In the genomic region with DNA sequence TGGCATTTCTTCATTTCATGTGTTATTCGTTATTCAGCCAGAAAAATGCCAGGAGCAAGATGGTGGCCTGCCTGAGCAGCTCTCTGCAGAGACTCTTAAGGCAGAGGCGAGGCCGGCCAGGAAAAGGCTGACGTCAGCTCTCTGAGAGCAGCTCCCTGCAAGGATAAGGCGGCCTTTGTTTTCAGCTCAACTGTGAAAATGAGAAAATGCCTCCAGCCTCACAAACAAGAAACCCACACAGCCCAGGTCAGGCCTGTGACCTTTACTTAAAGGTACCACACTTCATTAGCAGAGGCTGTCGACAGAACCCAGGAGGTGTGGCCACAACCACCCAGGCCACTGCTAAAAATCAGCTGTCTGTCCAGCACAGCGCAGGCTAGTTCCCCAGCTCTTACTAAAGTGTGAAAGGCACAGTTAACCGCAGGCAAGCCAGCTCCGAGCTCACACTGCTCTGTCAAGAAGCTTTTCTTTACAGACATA, we compare ENCODE assay signal across 9 mouse cellular contexts.
DNase-seq lines count a peak whose midpoint lies in the region; ATAC-seq lines count a peak whose summit lies in the region.
"Had no signal": no experiment of that assay in that cellular context is flagged by ENCODE, and none has a peak within 500 bp of the region (broad histone marks: within the 10 kb centered on the region; RNA-seq: fewer than 3 reads in every experiment).

No protein-coding gene starts in this region.

- H3K4me1 ChIP-seq in intestine, embryonic 16.5 days (ENCODE audit: control insufficient read depth, insufficient read depth, low read length) = peaks cover 62% of the 10 kb centered on the region

- intact Hi-C loops in left cerebral cortex, postnatal 25 days (cut with DNase I) = loop anchor here (1.0 kb wide), 1 partner anchor 8 kb away; no protein-coding TSS in a partner anchor

- peak overlapping the region; percentile 78 for H3K27ac ChIP-seq in intestine, embryonic 16.5 days (ENCODE audit: low read length)

- H3K9me3 ChIP-seq in intestine, embryonic 16.5 days (ENCODE audit: control insufficient read depth, low read length) = no peaks in the 10 kb centered on the region

- ATAC-seq in intestine, embryonic 16.5 days = peak; percentile 80
- ATAC-seq in megakaryocyte progenitor cell, adult 5-6 weeks (replicated peaks; ENCODE audit: poor library complexity) = peak; percentile 30

- WGBS in intestine, embryonic 16.5 days = 10% methylated on average over 9 of the region's 9 CpGs

- no peak overlapping the region for H3K4me3 ChIP-seq in intestine, embryonic 16.5 days (ENCODE audit: low read length)

- peak overlapping the region; percentile 56 for H3K9ac ChIP-seq in intestine, embryonic 16.5 days (ENCODE audit: low read depth, low read length)

- peak overlapping the region; percentile 24; the same call in 1 of the 2 replicates for H3K4me2 ChIP-seq in intestine, embryonic 16.5 days (ENCODE audit: low read depth, low read length)

- peaks cover 1% of the 10 kb centered on the region; the same call in 1 of the 2 replicates for H3K36me3 ChIP-seq in intestine, embryonic 16.5 days (ENCODE audit: control insufficient read depth, insufficient read depth, low read length)

- DNase-seq in cerebellum, postnatal 25 days = peak; percentile 45 to 57
- no peak for DNase-seq in cerebellum, adult 11 months
- DNase-seq in embryo, embryonic 9.5 days (ENCODE audit: extremely low spot score) = peak; percentile 84
- DNase-seq in heart, adult 18-20 months = peak; percentile 80 to 86
- DNase-seq in left cerebral cortex, postnatal 25 days (ENCODE audit: low spot score in 2 of 2) = peak; percentile 67 to 87
- DNase-seq in right cerebral cortex, postnatal 14 days = peak; percentile 68

- no peaks in the 10 kb centered on the region for H3K27me3 ChIP-seq in intestine, embryonic 16.5 days (replicated peaks; ENCODE audit: control insufficient read depth, insufficient read depth, low read length)
- H3K27me3 ChIP-seq: CH12.LX had no signal
